ENCODE assay signal across 20 mouse cellular contexts in genomic region chr14:32716763-32717439, GRCm38 (mm10). TPM values are rescaled to one million over a fixed set of nuclear protein-coding genes. Genes with fewer than 3 reads are reported as not detected.
A peak's percentile ranks its signal among the peaks of the same experiment; 100 is the strongest.
DNase-seq lines count a peak whose midpoint lies in the region; ATAC-seq lines count a peak whose summit lies in the region.
"Had no signal": no experiment of that assay in that cellular context is flagged by ENCODE, and none has a peak within 500 bp of the region (broad histone marks: within the 10 kb centered on the region; RNA-seq: fewer than 3 reads in every experiment).

No protein-coding gene starts in this region.

- H3K27ac ChIP-seq in forebrain, embryonic 14.5 days (ENCODE audit: low read depth, low read length), result no peak overlapping the region
- H3K27ac ChIP-seq: forebrain, embryonic 15.5 days; layer of hippocampus, adult 2 months; limb, embryonic 12.5 days; liver, embryonic 13.5 days; lung, embryonic 15.5 days; midbrain, embryonic 15.5 days had no signal

- H3K4me3 ChIP-seq in forebrain, embryonic 14.5 days (ENCODE audit: low read depth, low read length), result no peak overlapping the region
- H3K4me3 ChIP-seq: erythroblast, embryonic 14.5 days; forebrain, embryonic 15.5 days; layer of hippocampus, adult 2 months; limb, embryonic 12.5 days; liver, embryonic 13.5 days; lung, embryonic 15.5 days; megakaryocyte, embryonic 14.5 days; midbrain, embryonic 15.5 days had no signal

- DNase-seq in testis, postnatal 10 days (ENCODE audit: low spot score), result peak; percentile 27
- no peak for DNase-seq in testis, postnatal 14 days (ENCODE audit: low spot score)
- DNase-seq in CD4-positive, CD25-positive, alpha-beta regulatory T cell, adult 2 months (ENCODE audit: low read depth, low spot score), result peak; percentile 52
- peak; percentile 44 for DNase-seq in splenic B cell, adult 2 months (ENCODE audit: low read depth, low spot score)
- no peak for DNase-seq in forebrain, embryonic 14.5 days (ENCODE audit: low spot score)
- no peak for DNase-seq in ovary, postnatal 10 days (ENCODE audit: low spot score)
- DNase-seq: adrenal gland, postnatal 10 days; cerebellum, adult 18-20 months; kidney, postnatal 10 days; liver, embryonic 13.5 days had no signal

- no peaks in the 10 kb centered on the region for H3K4me1 ChIP-seq in forebrain, embryonic 14.5 days (ENCODE audit: control insufficient read depth, insufficient read depth, low read length)
- H3K4me1 ChIP-seq: forebrain, embryonic 15.5 days; liver, embryonic 13.5 days; lung, embryonic 15.5 days; megakaryocyte, embryonic 14.5 days; midbrain, embryonic 15.5 days had no signal

- 96% methylated on average over 6 of the region's 6 CpGs for WGBS in forebrain, embryonic 14.5 days

- H3K9ac ChIP-seq in forebrain, embryonic 14.5 days (ENCODE audit: low read length), result no peak overlapping the region
- H3K9ac ChIP-seq: forebrain, embryonic 15.5 days; limb, embryonic 12.5 days; liver, embryonic 13.5 days; lung, embryonic 15.5 days; midbrain, embryonic 15.5 days had no signal

- peak; percentile 56 to 83 for ATAC-seq in hematopoietic stem cell, adult 5-6 weeks (replicated peaks in 1 of 2; ENCODE audit: insufficient read depth in 1 of 2, low FRiP score in 2 of 2, low TSS enrichment in 1 of 2, low read depth in 1 of 2, poor library complexity in 2 of 2, severe bottlenecking in 2 of 2)
- no peak for ATAC-seq in forebrain, embryonic 14.5 days
- ATAC-seq: forebrain, embryonic 15.5 days; intestine, postnatal 0 days; midbrain, embryonic 15.5 days had no signal

- H3K36me3 ChIP-seq in splenic B cell, adult 2 months (ENCODE audit: control insufficient read depth, insufficient read depth, low read length, poor library complexity, severe bottlenecking), result no peaks in the 10 kb centered on the region
- no peaks in the 10 kb centered on the region for H3K36me3 ChIP-seq in forebrain, embryonic 14.5 days (ENCODE audit: control insufficient read depth, insufficient read depth, low read length)
- H3K36me3 ChIP-seq: forebrain, embryonic 15.5 days; limb, embryonic 12.5 days; liver, embryonic 13.5 days; lung, embryonic 15.5 days; midbrain, embryonic 15.5 days had no signal

- H3K9me3 ChIP-seq in forebrain, embryonic 14.5 days (replicated peaks; ENCODE audit: control insufficient read depth, low read length), result no peaks in the 10 kb centered on the region
- H3K9me3 ChIP-seq: forebrain, embryonic 15.5 days; limb, embryonic 12.5 days; liver, embryonic 13.5 days; lung, embryonic 15.5 days; megakaryocyte, embryonic 14.5 days; midbrain, embryonic 15.5 days had no signal

- no peaks in the 10 kb centered on the region for H3K27me3 ChIP-seq in splenic B cell, adult 2 months (ENCODE audit: control insufficient read depth, insufficient read depth, low read length, poor library complexity, severe bottlenecking)
- no peaks in the 10 kb centered on the region for H3K27me3 ChIP-seq in forebrain, embryonic 14.5 days (replicated peaks; ENCODE audit: control insufficient read depth, insufficient read depth, low read length)
- H3K27me3 ChIP-seq: forebrain, embryonic 15.5 days; limb, embryonic 12.5 days; liver, embryonic 13.5 days; lung, embryonic 15.5 days; midbrain, embryonic 15.5 days had no signal

- no peak overlapping the region for H3K4me2 ChIP-seq in forebrain, embryonic 14.5 days (ENCODE audit: low read length)
- H3K4me2 ChIP-seq: forebrain, embryonic 15.5 days; limb, embryonic 12.5 days; liver, embryonic 13.5 days; lung, embryonic 15.5 days; midbrain, embryonic 15.5 days had no signal

RNA-seq across cellular contexts. Expression of gene 3425401B19Rik, which starts 31.8 kb away (rescaled TPM):
- not detected in 2 replicates for total RNA-seq in hematopoietic stem cell, adult 5-6 weeks (2017)
- polyA plus RNA-seq in forebrain, embryonic 14.5 days (2014; fragmentation: Nextera tagmentation; extraction: Ambion mirVana), result not detected in 2 replicates
- polyA plus RNA-seq: embryonic facial prominence, embryonic 11.5 days; erythroblast, embryonic 14.5 days; forebrain, embryonic 15.5 days; midbrain, embryonic 15.5 days had no signal

Comparison
In these comparisons a context has a peak if more than half of its experiments do, and no peak if none do; other contexts are left out.
1. DNase-seq: peak in testis, postnatal 10 days (single experiment), CD4-positive, CD25-positive, alpha-beta regulatory T cell, adult 2 months (single experiment) and splenic B cell, adult 2 months (single experiment); none in testis, postnatal 14 days (single experiment), forebrain, embryonic 14.5 days (single experiment) and ovary, postnatal 10 days (single experiment).